8 mouse cellular contexts compared by ENCODE assay signal in genomic region chrX:142228055-142228768, GRCm38 (mm10). TPM values are rescaled to one million over a fixed set of nuclear protein-coding genes. Genes with fewer than 3 reads are reported as not detected.
DNase-seq lines count a peak whose midpoint lies in the region; ATAC-seq and TF ChIP-seq lines count a peak whose summit lies in the region.

No protein-coding gene starts in this region.

- no peaks in the 10 kb centered on the region; a peak in 2 of 4 replicates for H3K27me3 ChIP-seq in MEL (ENCODE audit: control insufficient read depth in 1 of 2, insufficient read depth in 2 of 2, low read length in 2 of 2)
- H3K27me3 ChIP-seq in forebrain, embryonic 16.5 days (replicated peaks; ENCODE audit: control insufficient read depth, insufficient read depth, low read length), result no peaks in the 10 kb centered on the region
- H3K27me3 ChIP-seq in lung, embryonic 15.5 days, result no peaks in the 10 kb centered on the region

- intact Hi-C loops in heart, postnatal 36 days (cut with DNase I), result loop anchor here (10.0 kb wide), 1 partner anchor 307 kb away; no protein-coding TSS in a partner anchor

- no peaks in the 10 kb centered on the region for H3K9me3 ChIP-seq in MEL (replicated peaks; ENCODE audit: insufficient read depth, low read length)
- H3K9me3 ChIP-seq in forebrain, embryonic 16.5 days (ENCODE audit: control insufficient read depth, low read length), result no peaks in the 10 kb centered on the region
- no peaks in the 10 kb centered on the region for H3K9me3 ChIP-seq in lung, embryonic 15.5 days

- peak overlapping the region; percentile 68 for H3K9ac ChIP-seq in MEL (ENCODE audit: control insufficient read depth, low read depth, low read length, poor library complexity, severe bottlenecking)
- peak overlapping the region; percentile 64 for H3K9ac ChIP-seq in forebrain, embryonic 16.5 days (replicated peaks; ENCODE audit: low read depth, low read length)
- peak overlapping the region; percentile 50 for H3K9ac ChIP-seq in lung, embryonic 15.5 days

- no peak for TF ChIP-seq CTCF in MEL (IDR thresholded peaks at IDR 0.05 in 2 of 3, conservative IDR thresholded peaks at IDR 0.05 in 1 of 3; ENCODE audit: control insufficient read depth in 1 of 3, insufficient read depth in 1 of 3, low read depth in 2 of 3, low read length in 3 of 3, poor library complexity in 1 of 3, severe bottlenecking in 1 of 3)
- no peak for TF ChIP-seq CTCF in layer of hippocampus, adult 2 months (conservative IDR thresholded peaks at IDR 0.05)

- no peak; a peak in 1 of 4 replicates for TF ChIP-seq POLR2A in MEL (IDR thresholded peaks at IDR 0.05; ENCODE audit: control insufficient read depth in 1 of 2, insufficient read depth in 1 of 2, low read depth in 1 of 2, low read length in 2 of 2, poor library complexity in 1 of 2)

- peak overlapping the region; percentile 58 for H3K27ac ChIP-seq in MEL (ENCODE audit: control insufficient read depth, low read depth, low read length)
- peak overlapping the region; percentile 85 for H3K27ac ChIP-seq in forebrain, embryonic 16.5 days (ENCODE audit: low read length)
- H3K27ac ChIP-seq in layer of hippocampus, adult 2 months, result peak overlapping the region; percentile 89
- H3K27ac ChIP-seq in lung, embryonic 15.5 days, result peak overlapping the region; percentile 95

- peak overlapping the region; percentile 83 to 86 for H3K4me3 ChIP-seq in MEL (ENCODE audit: control insufficient read depth in 1 of 2, insufficient read depth in 1 of 2, low read depth in 2 of 2, low read length in 2 of 2)
- H3K4me3 ChIP-seq in forebrain, embryonic 16.5 days (replicated peaks; ENCODE audit: low read length), result peak overlapping the region; percentile 57
- peak overlapping the region; percentile 62 for H3K4me3 ChIP-seq in layer of hippocampus, adult 2 months
- H3K4me3 ChIP-seq in lung, embryonic 15.5 days, result peak overlapping the region; percentile 54

- no peaks in the 10 kb centered on the region; the same call in 1 of the 2 replicates for H3K79me2 ChIP-seq in MEL (ENCODE audit: control insufficient read depth, insufficient read depth, low read length, poor library complexity)

- TF ChIP-seq EP300 in MEL (IDR thresholded peaks at IDR 0.05; ENCODE audit: low read depth in 1 of 2, low read length in 2 of 2), result no peak

- peak; percentile 96 for DNase-seq in MEL (ENCODE audit: low read depth, low spot score)
- peak; percentile 77 to 81 for DNase-seq in cerebellum, adult 18-20 months
- DNase-seq in heart, postnatal 36 days, result peak; percentile 66 to 77
- peak; percentile 66 to 68 for DNase-seq in layer of hippocampus, adult 2 months (ENCODE audit: low spot score in 2 of 2)
- peak; percentile 51 for DNase-seq in ovary, adult 18-20 months (ENCODE audit: low spot score)
- DNase-seq in thymus, postnatal 0 days (ENCODE audit: low spot score), result peak; percentile 66

- H3K4me1 ChIP-seq in MEL (ENCODE audit: control insufficient read depth in 1 of 2, insufficient read depth in 2 of 2, low read length in 2 of 2), result peaks cover 3 to 5% of the 10 kb centered on the region in 2 experiments; a peak in 3 of 4 replicates
- H3K4me1 ChIP-seq in forebrain, embryonic 16.5 days (replicated peaks; ENCODE audit: control insufficient read depth, insufficient read depth, low read length), result no peaks in the 10 kb centered on the region
- H3K4me1 ChIP-seq in lung, embryonic 15.5 days, result no peaks in the 10 kb centered on the region

- 18% methylated on average over 26 of the region's 42 CpGs for WGBS in forebrain, embryonic 16.5 days
- 15% methylated on average over 31 of the region's 42 CpGs for whole genome bisulfite sequencing in lung, embryonic 15.5 days

- H3K4me2 ChIP-seq in forebrain, embryonic 16.5 days (ENCODE audit: low read length), result peak overlapping the region; percentile 52
- H3K4me2 ChIP-seq in lung, embryonic 15.5 days, result peak overlapping the region; percentile 54

- no peak for TF ChIP-seq RAD21 in MEL (IDR thresholded peaks at IDR 0.05; ENCODE audit: low read depth, low read length)

- peak; percentile 98 for ATAC-seq in forebrain, embryonic 16.5 days
- peak; percentile 98 for ATAC-seq in lung, embryonic 15.5 days (ENCODE audit: borderline replicate concordance, extremely low read depth, low FRiP score, low TSS enrichment)

- H3K36me3 ChIP-seq in MEL (ENCODE audit: control insufficient read depth in 1 of 2, insufficient read depth in 2 of 2, low read length in 2 of 2), result peaks cover 0 to 8% of the 10 kb centered on the region in 2 experiments; a peak in 2 of 4 replicates
- H3K36me3 ChIP-seq in forebrain, embryonic 16.5 days (ENCODE audit: control insufficient read depth, insufficient read depth), result no peaks in the 10 kb centered on the region
- no peaks in the 10 kb centered on the region for H3K36me3 ChIP-seq in lung, embryonic 15.5 days

TF ChIP-seq in MEL, 35 proteins besides CTCF, POLR2A, EP300 and RAD21 (continues in another document):
- peak; percentile 87 for TF ChIP-seq HCFC1 (IDR thresholded peaks at IDR 0.05; ENCODE audit: low read depth, low read length)
- TF ChIP-seq MEF2A (IDR thresholded peaks at IDR 0.05; ENCODE audit: extremely low read depth, insufficient replicate concordance, low read depth, low read length, poor library complexity, severe bottlenecking), result no peak
- no peak for TF ChIP-seq MAX (IDR thresholded peaks at IDR 0.05; ENCODE audit: low read length)
- TF ChIP-seq MYC (IDR thresholded peaks at IDR 0.05; ENCODE audit: low read depth, low read length), result peak; percentile 58
- TF ChIP-seq MXI1 (IDR thresholded peaks at IDR 0.05; ENCODE audit: low read depth, low read length), result peak; percentile 2; the same call in 1 of the 2 replicates
- TF ChIP-seq UBTF (IDR thresholded peaks at IDR 0.05; ENCODE audit: borderline replicate concordance, insufficient read depth, low read depth, low read length), result no peak
- TF ChIP-seq USF1 (IDR thresholded peaks at IDR 0.05; ENCODE audit: low read depth, low read length), result no peak
- TF ChIP-seq NELFE (IDR thresholded peaks at IDR 0.05; ENCODE audit: low read depth, low read length), result peak; percentile 39; the same call in 1 of the 2 replicates
- no peak for TF ChIP-seq USF2 (IDR thresholded peaks at IDR 0.05; ENCODE audit: borderline replicate concordance in 1 of 2, insufficient read depth in 1 of 2, low read depth in 1 of 2, low read length in 2 of 2)
- no peak for TF ChIP-seq GABPA (IDR thresholded peaks at IDR 0.05; ENCODE audit: low read depth, low read length)
- peak; percentile 94 for TF ChIP-seq MAZ (IDR thresholded peaks at IDR 0.05; ENCODE audit: low read depth, low read length)
- TF ChIP-seq ELF1 (IDR thresholded peaks at IDR 0.05; ENCODE audit: low read depth, low read length), result peak; percentile 71; the same call in 1 of the 2 replicates
- 0 out of 2 replicates have a peak, but pooled peaks have one; percentile 35 for TF ChIP-seq TCF12 (IDR thresholded peaks at IDR 0.05; ENCODE audit: low read depth, low read length)
- TF ChIP-seq TAL1 (IDR thresholded peaks at IDR 0.05; ENCODE audit: low read length), result no peak
- no peak for TF ChIP-seq E2F4 (IDR thresholded peaks at IDR 0.05; ENCODE audit: borderline replicate concordance, low read depth, low read length)
- no peak for TF ChIP-seq ZKSCAN1 (IDR thresholded peaks at IDR 0.05; ENCODE audit: low read depth, low read length)
- no peak for TF ChIP-seq CHD2 (IDR thresholded peaks at IDR 0.05; ENCODE audit: low read length)
- TF ChIP-seq JUND (IDR thresholded peaks at IDR 0.05; ENCODE audit: low read depth, low read length), result no peak
- no peak for TF ChIP-seq MYB (IDR thresholded peaks at IDR 0.05; ENCODE audit: low read depth, low read length)
- no peak for TF ChIP-seq ETS1 (IDR thresholded peaks at IDR 0.05; ENCODE audit: low read depth, low read length)
- TF ChIP-seq NRF1 (IDR thresholded peaks at IDR 0.05; ENCODE audit: insufficient read depth, low read depth, low read length, poor library complexity, severe bottlenecking), result no peak
- TF ChIP-seq MAFK (IDR thresholded peaks at IDR 0.05; ENCODE audit: borderline replicate concordance, low read depth, low read length), result no peak
- no peak for TF ChIP-seq ZMIZ1 (IDR thresholded peaks at IDR 0.05; ENCODE audit: low read depth, low read length)
- TF ChIP-seq ZC3H11A (IDR thresholded peaks at IDR 0.05; ENCODE audit: low read depth, low read length), result no peak
- TF ChIP-seq GATA1 (IDR thresholded peaks at IDR 0.05; ENCODE audit: low read depth, low read length), result peak; percentile 22; the same call in 1 of the 2 replicates
- TF ChIP-seq CHD1 (IDR thresholded peaks at IDR 0.05; ENCODE audit: low read depth, low read length), result no peak
- TF ChIP-seq BHLHE40 (IDR thresholded peaks at IDR 0.05; ENCODE audit: borderline replicate concordance, low read depth, low read length), result no peak
- no peak for TF ChIP-seq POLR2AphosphoS5 (IDR thresholded peaks at IDR 0.05; ENCODE audit: borderline replicate concordance, low read depth, low read length)
- no peak for TF ChIP-seq ZNF384 (IDR thresholded peaks at IDR 0.05; ENCODE audit: low read depth, low read length)
- TF ChIP-seq POLR2AphosphoS2 (IDR thresholded peaks at IDR 0.05; ENCODE audit: low read length), result no peak
- no peak for TF ChIP-seq RCOR1 (IDR thresholded peaks at IDR 0.05; ENCODE audit: low read depth, low read length)

RNA-seq across cellular contexts. Expression of gene Nxt2, which starts 1.6 kb away (rescaled TPM):
- 2.4 and 2.6 TPM in 2 replicates for total RNA-seq in MEL (2012; rRNA removed)
- polyA plus RNA-seq in MEL (2012; ENCODE audit: insufficient read depth in 1 of 2, insufficient read length in 2 of 2, low read depth in 1 of 2, low replicate concordance in 2 of 2, missing spikeins in 1 of 2), result 1 to 10 TPM in 1 of 2 experiments, not detected in 1; 6.4 TPM
- polyA plus RNA-seq in forebrain, embryonic 16.5 days (2015; fragmentation: Nextera tagmentation; extraction: Ambion mirVana), result 24.1 and 30.4 TPM in 2 replicates
- total RNA-seq in heart, postnatal 36 days (2021), result 1 to 10 TPM; 6.7 to 7.3 TPM
- total RNA-seq in layer of hippocampus, adult 2 months (2021), result 10 to 100 TPM; 26.7 to 27.8 TPM
- 23.3 and 24.6 TPM in 2 replicates for polyA plus RNA-seq in lung, embryonic 15.5 days (2015; fragmentation: Nextera tagmentation; extraction: Ambion mirVana)
- polyA plus RNA-seq in thymus, postnatal 0 days (2015; fragmentation: Nextera tagmentation; extraction: Ambion mirVana), result 8.5 and 8.6 TPM in 2 replicates

RNA-seq across cellular contexts. Expression of gene Gucy2f, which starts 31.5 kb away (rescaled TPM):
- 0.03 TPM in 1 of 2 replicates, not detected in the other for total RNA-seq in MEL (2012; rRNA removed)
- polyA plus RNA-seq in MEL (2012; ENCODE audit: insufficient read depth in 1 of 2, insufficient read length in 2 of 2, low read depth in 1 of 2, low replicate concordance in 2 of 2, missing spikeins in 1 of 2), result not detected
- 0.04 and 0.09 TPM in 2 replicates for polyA plus RNA-seq in forebrain, embryonic 16.5 days (2015; fragmentation: Nextera tagmentation; extraction: Ambion mirVana)
- not detected for total RNA-seq in heart, postnatal 36 days (2021)
- under 1 TPM; 0.52 to 0.67 TPM for total RNA-seq in layer of hippocampus, adult 2 months (2021)
- polyA plus RNA-seq in lung, embryonic 15.5 days (2015; fragmentation: Nextera tagmentation; extraction: Ambion mirVana), result 0.01 TPM in 1 of 2 replicates, not detected in the other
- not detected in 2 replicates for polyA plus RNA-seq in thymus, postnatal 0 days (2015; fragmentation: Nextera tagmentation; extraction: Ambion mirVana)

Comparison
In these comparisons a context has a peak if more than half of its experiments do, and no peak if none do; other contexts are left out.
1. Peak in every context shown above with its lines: DNase-seq, ATAC-seq, H3K4me3 ChIP-seq and H3K27ac ChIP-seq.